Mouse (Mus musculus): ENCODE results near the gene Prodh2. TPM values are rescaled to one million over a fixed set of nuclear protein-coding genes. Genes with fewer than 3 reads are reported as not detected.

The Prodh2 gene
- total RNA-seq, 1 experiment from 2014 or later: 33.4 TPM

- DNase-seq: no peak
Observed at GRCm38 (mm10) chr7:30550603-30551002, 57.2 kb downstream of the Prodh2 start.

- peak; percentile 61 for DNase-seq
Observed at GRCm38 (mm10) chr7:30551445-30552101, 58.2 kb downstream of the Prodh2 start.

GRCm38 (mm10) chr7:30552102-30553020, 58.9 kb downstream of the Prodh2 start, which contains the start of the genes Hspb6 and Proser3:
Gene Hspb6, plus strand, starts transcription at chr7:30552178.
Gene Proser3, minus strand, starts transcription at chr7:30552299.
- peak; percentile 98 for DNase-seq

- DNase-seq: peak; percentile 84
Observed at GRCm38 (mm10) chr7:30553021-30553589, 59.7 kb downstream of the Prodh2 start.

GRCm38 (mm10) chr7:30553810-30554584, 60.6 kb downstream of the Prodh2 start:
- no peak for DNase-seq

- DNase-seq: peak; percentile 39
Observed at GRCm38 (mm10) chr7:30556894-30557536, 63.6 kb downstream of the Prodh2 start.

GRCm38 (mm10) chr7:30557901-30558514, 64.6 kb downstream of the Prodh2 start:
- DNase-seq: peak; percentile 43

- DNase-seq: no peak
Observed at GRCm38 (mm10) chr7:30558656-30559442, 65.4 kb downstream of the Prodh2 start.

GRCm38 (mm10) chr7:30559443-30559954, 66.1 kb downstream of the Prodh2 start, which contains the start of gene Lin37:
Gene Lin37, minus strand, starts transcription at chr7:30559838.
- DNase-seq: peak; percentile 98

- no peak for DNase-seq
Observed at GRCm38 (mm10) chr7:30560296-30560695, 66.9 kb downstream of the Prodh2 start.

- DNase-seq: peak; percentile 35
Observed at GRCm38 (mm10) chr7:30562526-30563116, 69.2 kb downstream of the Prodh2 start.

Small RNA genes lying within 50 kb of the gene (microRNA-seq; reads per million reads assigned to microRNA genes)
- 1.1 to 2.6 reads per million in 2 experiments for gene Gm38670

Other genes starting within 250 kb of the Prodh2 start
- gene Thap8, start 213.5 kb upstream of the Prodh2 start, total RNA-seq (2021): 0.33 and 0.38 TPM in 2 replicates
- 12.3 and 15.0 TPM in 2 replicates for gene Wdr62, start 213.2 kb upstream of the Prodh2 start, total RNA-seq (2021)
- gene Clip3, start 201.9 kb upstream of the Prodh2 start, total RNA-seq (2021): 26.9 and 44.7 TPM in 2 replicates
- gene Alkbh6, start 184.9 kb upstream of the Prodh2 start, total RNA-seq (2021): 51.4 and 56.3 TPM in 2 replicates
- gene Syne4, start 178.8 kb upstream of the Prodh2 start, total RNA-seq (2021): 23.5 and 30.2 TPM in 2 replicates
- gene E130208F15Rik, start 171.9 kb upstream of the Prodh2 start, total RNA-seq (2021): 2.2 and 3.6 TPM in 2 replicates
- 15.0 and 19.6 TPM in 2 replicates for gene Sdhaf1, start 169.7 kb upstream of the Prodh2 start, total RNA-seq (2021)
- gene Lrfn3, start 130.8 kb upstream of the Prodh2 start, total RNA-seq (2021): 15.6 and 16.2 TPM in 2 replicates
- gene Tyrobp, start 79.9 kb upstream of the Prodh2 start, total RNA-seq (2021): 19.9 and 30.9 TPM in 2 replicates
- gene Hcst, start 73.8 kb upstream of the Prodh2 start, total RNA-seq (2021): 7.1 TPM in 1 of 2 replicates, not detected in the other
- gene Nfkbid, start 71.9 kb upstream of the Prodh2 start, total RNA-seq (2021): 2.8 and 3.9 TPM in 2 replicates
- 21.3 and 28.3 TPM in 2 replicates for gene Aplp1, start 48.1 kb upstream of the Prodh2 start, total RNA-seq (2021)
- not detected in 2 replicates for gene Kirrel2, start 35.9 kb upstream of the Prodh2 start, total RNA-seq (2021)
- gene Nphs1, start 35.3 kb upstream of the Prodh2 start, total RNA-seq (2021): 0.11 TPM in 1 of 2 replicates, not detected in the other
- gene Arhgap33, start 41.4 kb downstream of the Prodh2 start, total RNA-seq (2021): 8.3 and 8.9 TPM in 2 replicates
- gene Hspb6, start 58.6 kb downstream of the Prodh2 start, total RNA-seq (2021): 24.2 and 29.4 TPM in 2 replicates
- 7.6 and 9.2 TPM in 2 replicates for gene Proser3, start 58.7 kb downstream of the Prodh2 start, total RNA-seq (2021)
- 41.6 and 46.3 TPM in 2 replicates for gene Lin37, start 66.2 kb downstream of the Prodh2 start, total RNA-seq (2021)
- 60.3 and 66.8 TPM in 2 replicates for gene U2af1l4, start 69.7 kb downstream of the Prodh2 start, total RNA-seq (2021)
- gene Gm49396, start 69.7 kb downstream of the Prodh2 start, total RNA-seq (2021): 3.8 and 4.6 TPM in 2 replicates
- 117 and 125 TPM in 2 replicates for gene Psenen, start 70.0 kb downstream of the Prodh2 start, total RNA-seq (2021)
- gene Igflr1, start 71.8 kb downstream of the Prodh2 start, total RNA-seq (2021): 5.1 and 7.8 TPM in 2 replicates
- 45.7 and 54.0 TPM in 2 replicates for gene Kmt2b, start 95.1 kb downstream of the Prodh2 start, total RNA-seq (2021)
- 0.85 and 1.1 TPM in 2 replicates for gene Zbtb32, start 105.3 kb downstream of the Prodh2 start, total RNA-seq (2021)
- gene Upk1a, start 119.2 kb downstream of the Prodh2 start, total RNA-seq (2021): 0.22 and 0.45 TPM in 2 replicates
- gene Cox6b1, start 132.5 kb downstream of the Prodh2 start, total RNA-seq (2021): 3,197 and 3,382 TPM in 2 replicates
- gene Etv2, start 142.2 kb downstream of the Prodh2 start, total RNA-seq (2021): not detected in 2 replicates
- gene Rbm42, start 156.7 kb downstream of the Prodh2 start, total RNA-seq (2021): 78.2 and 81.2 TPM in 2 replicates
- 10.4 and 11.9 TPM in 2 replicates for gene Haus5, start 171.4 kb downstream of the Prodh2 start, total RNA-seq (2021)
- gene Pmis2, start 178.0 kb downstream of the Prodh2 start, total RNA-seq (2021): not detected in 2 replicates
- 1.4 and 3.4 TPM in 2 replicates for gene 2200002J24Rik, start 205.3 kb downstream of the Prodh2 start, total RNA-seq (2021)
- 3.0 TPM in 2 replicates for gene Atp4a, start 218.6 kb downstream of the Prodh2 start, total RNA-seq (2021)
- gene Tmem147, start 235.9 kb downstream of the Prodh2 start, total RNA-seq (2021): 215 and 242 TPM in 2 replicates